Mouse (Mus musculus): ENCODE measurements around the gene Mfsd10.
"Not testable (repeated sequence)": the region's sequence is repeated elsewhere in the genome, so short reads cannot be mapped to it uniquely, and the experiment has no call there.

Mfsd10 gene

DNA sequence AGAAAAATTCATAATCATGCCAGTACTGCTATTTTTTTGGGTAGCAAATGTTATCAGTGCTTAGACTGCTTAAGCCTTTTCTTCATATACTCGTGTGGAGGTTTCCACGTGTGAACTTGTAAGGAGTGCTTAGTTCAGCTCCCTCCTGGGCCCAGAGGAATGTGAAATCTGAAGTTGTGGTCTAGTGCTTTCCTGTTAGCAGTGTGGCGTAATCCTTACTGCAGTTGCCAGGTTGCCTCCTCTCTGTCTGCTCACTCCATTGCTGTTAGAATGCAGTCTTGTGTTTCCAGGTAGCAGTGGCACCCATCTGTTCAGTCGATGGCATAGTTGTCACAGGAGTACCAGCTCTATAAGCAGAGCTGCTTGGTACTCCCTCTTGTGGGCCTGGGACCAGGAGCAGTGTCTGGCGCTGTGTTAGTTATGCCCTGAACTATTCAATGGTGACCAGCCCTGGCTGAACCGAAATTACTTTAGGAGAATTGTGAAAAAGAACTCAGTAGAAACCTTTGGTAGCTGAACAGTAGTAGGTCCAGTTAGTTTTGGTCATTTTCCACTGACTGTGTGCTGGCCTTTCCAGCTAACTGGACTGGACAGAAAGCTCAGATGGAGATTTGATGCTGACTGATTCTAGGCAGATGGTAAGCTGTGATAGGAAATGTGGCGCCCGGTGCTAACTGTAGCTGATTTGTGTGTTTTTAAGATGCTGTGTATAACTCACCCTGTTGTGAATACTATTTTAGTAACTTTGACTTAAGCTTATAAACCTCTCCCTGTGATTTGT is 29.7 kb downstream of the Mfsd10 start:
- no peak for DNase-seq (ENCODE audit: low read depth, low spot score)

DNA sequence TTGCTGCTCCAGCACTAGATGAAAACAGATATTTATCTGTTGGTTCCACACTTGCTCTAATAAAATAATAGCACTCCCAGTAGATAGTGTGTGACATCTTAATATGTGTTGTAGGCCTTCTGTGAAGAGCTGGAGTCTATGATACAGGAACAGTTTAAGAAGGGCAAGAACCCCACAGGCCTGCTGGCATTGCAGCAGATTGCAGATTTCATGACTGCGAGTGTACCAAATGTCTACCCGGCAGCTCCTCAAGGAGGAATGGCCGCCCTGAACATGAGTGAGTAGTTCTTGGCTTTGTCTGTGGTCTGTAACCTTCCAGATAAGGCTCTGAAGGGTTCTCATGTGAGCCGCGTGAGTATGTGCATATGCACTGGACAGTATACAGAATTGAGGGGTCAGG is 32.4 kb downstream of the Mfsd10 start:
- DNase-seq (ENCODE audit: low read depth, low spot score) = no peak

DNA sequence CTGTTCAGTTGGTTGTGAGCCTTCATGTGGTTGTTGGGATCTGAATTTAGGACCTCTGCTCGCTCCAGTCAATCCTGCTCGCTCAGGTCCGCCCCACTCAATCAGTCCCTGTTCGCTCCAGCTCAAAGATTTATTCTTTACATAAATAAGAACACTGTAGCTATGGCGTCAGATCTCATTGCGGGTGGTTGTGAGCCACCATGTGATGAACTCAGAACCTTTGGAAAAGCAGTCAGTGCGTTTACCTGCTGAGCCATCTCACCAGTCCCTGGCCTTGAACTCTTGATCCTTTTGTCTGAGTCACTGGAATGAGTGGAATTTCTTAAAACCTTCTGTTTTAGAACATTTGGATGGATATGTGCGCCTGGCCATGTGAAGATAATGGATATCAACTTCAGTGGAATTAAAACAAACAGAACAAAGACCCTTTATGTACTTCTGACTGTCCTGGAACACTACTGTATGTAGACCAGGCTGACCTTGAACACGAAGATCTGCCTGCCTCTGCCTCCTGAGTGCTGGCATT is 43.7 kb downstream of the Mfsd10 start:
- peak; percentile 98 for DNase-seq (ENCODE audit: low read depth, low spot score)

DNA sequence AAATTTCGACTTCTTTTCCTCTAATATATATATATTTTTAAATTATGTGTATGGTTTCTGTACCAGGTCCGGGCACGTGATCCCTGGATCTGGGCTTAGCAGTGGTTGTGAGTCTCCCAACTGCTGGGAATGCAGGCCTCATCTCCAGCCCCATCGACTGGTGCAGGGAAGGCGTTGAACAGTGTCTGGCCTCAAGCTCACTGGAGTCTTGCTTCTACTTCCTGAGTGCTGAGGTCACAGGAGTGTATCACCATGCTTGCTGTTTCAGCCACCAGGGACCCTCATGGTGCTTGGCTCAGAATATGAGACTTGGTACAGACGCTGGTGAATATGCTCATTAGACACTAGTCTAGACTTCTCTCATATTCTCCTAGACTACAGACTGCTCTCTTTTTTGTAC is 44.3 kb downstream of the Mfsd10 start:
- DNase-seq (ENCODE audit: low read depth, low spot score) = peak; percentile 62

DNA sequence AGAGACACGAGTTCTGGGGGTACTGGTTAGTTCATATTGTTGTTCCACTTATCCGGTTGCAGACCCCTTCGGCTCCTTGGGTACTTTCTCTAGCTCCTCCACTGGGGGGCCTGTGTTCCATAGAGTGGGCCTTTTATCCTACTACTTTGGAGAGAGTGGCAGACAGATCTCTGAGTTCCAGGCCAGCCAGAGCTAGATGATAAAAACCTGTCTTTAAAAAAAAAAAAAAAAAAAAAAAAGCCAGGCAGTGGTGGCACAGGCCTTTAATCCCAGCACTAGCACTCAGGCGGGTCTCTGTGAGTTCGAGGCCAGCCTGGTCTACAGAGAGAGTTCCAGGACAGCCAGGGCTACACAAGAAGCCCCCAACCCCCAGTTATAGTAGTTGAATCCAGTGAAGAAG is 44.8 kb downstream of the Mfsd10 start:
- DNase-seq (ENCODE audit: low read depth, low spot score) = not testable (repeated sequence)

DNA sequence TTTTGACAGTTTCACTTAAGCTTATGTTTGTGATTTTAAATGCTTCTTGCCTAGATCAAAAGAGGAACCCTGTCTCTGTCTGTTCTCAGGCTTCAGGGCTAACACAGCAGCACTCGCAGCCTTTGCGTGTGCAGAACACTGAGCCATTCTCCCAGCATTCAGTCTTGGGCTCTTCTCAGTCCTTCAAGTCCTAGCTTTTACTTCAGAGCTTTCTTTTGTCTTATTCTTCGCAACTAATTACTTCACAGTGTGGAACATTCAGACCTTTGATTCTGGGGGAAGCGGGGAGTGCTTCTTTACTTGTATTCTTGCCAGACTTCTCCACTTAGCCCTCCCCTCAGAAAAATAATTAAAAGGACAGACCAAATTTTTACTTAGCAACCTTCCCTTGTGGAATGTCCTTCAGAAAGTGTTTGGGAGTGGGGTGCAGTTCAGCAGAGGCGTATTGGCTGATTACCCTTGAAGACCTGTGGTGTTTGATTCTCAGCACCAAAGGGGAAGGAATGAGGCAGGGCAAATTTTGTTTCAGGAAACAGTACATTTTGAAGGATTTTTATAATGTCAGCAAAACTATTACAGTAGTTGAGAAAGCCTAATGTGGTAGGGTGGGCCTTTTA is 45.5 kb downstream of the Mfsd10 start:
- DNase-seq (ENCODE audit: low read depth, low spot score) = peak; percentile 58

DNA sequence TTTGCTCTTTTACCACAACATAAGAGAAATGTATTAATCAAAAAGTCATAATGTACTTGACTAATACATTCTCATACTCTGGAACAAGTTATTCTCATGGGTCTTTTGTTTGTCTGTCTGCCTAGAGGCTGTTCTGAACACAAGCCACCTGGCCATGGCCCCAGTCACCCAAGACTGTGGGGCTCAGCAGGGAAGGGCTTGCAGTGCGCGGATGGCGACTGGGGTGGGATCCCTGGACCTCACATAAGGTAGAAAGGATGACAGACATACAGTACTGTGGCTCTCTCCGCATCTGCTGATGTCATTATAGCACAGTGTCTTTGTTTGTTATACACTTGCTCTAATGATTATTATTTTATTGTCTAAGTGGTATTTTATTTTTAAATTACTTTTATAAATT is 46.3 kb downstream of the Mfsd10 start:
- no peak for DNase-seq (ENCODE audit: low read depth, low spot score)

DNA sequence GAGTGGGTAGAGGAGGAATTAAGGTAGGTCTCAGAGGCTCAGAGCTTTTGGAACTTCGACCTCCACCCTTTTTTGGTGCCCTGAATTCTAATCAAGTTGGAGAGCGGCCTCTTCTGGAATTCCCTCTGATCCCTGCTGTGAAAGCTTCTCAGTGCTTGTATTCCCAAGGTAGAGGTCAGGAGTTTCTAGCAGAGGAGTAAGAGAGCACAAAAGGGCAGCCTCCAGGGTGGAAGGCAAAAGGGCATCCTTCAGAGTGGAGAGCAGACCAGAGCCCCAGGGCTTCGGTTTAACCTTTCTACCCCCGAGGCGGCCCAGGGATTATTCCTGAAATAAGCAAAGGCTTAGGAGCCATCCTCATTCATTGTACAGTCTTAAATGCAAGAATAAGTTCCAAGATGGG is 47.0 kb downstream of the Mfsd10 start:
- peak; percentile 92 for DNase-seq (ENCODE audit: low read depth, low spot score)

DNA sequence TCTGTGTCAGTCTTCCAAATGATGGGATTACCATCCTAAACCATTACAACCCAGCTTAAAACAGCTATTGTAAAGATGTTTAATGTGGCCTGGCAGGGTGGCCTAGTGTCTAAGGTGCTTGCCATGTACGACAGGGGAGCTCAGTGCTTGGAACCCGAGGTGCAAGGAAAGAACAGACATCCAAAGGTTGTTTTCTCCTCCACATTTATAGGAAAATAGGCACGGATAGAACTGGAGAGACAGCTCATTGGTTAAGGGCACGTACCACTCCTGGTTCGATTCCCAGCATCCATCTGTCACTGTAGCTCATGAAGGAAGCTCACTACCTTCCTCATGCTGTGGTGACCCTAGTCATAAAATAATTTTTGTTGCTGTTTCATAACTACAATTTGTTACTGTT is 49.1 kb downstream of the Mfsd10 start:
- no peak for DNase-seq (ENCODE audit: low read depth, low spot score)

DNA sequence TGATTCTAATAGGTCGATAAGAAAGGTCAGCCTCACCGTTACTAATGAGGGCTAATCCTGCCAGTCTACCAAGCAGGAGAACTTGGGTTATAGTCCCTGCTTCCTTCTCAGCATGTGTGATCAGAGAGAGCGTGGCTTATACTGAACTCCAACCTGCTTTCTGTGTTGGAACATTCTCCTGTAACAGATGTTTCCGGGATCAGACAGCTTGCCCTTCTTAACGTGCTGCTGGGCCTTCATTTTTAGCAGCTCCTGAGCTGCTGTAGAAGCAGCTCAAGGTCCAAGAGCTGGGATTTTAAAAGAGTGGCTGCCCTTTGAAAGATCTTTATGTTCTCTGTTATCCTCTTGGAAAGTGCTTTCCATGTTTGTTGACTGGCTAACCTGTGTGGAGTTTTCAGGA is 51.8 kb downstream of the Mfsd10 start:
- DNase-seq (ENCODE audit: low read depth, low spot score) = no peak

Data from R1 (cell line).